Mouse (Mus musculus) NIH3T3 (cell line): ENCODE data around the gene Myo1b.

Experiments used
- DNase-seq: peaks from one replicate; pipeline ENCODE4 v3.0.0-alpha.2; 2012; ENCODE audit warnings: low read depth

Gene Myo1b

DNA sequence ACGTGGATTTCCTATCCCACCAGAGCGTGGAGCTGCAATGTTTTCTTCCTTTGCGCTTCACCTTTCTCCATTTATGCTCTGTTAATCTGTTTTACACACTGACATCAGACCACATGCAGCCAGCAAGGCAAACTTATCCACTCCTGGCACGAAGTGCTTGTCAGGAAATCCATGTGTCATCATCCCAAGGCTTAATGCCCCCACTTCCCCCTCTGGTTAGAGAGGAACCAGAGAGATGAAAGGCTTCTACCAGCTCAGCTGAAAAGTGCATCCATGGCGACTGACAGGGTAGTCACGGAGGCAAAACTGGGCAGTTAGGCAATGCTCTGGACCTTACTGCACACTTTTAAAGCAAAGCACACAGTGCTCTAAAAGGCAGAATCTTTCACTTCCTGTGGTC lies 126.6 kb downstream of the Myo1b start:
- peak; percentile 82 for DNase-seq

DNA sequence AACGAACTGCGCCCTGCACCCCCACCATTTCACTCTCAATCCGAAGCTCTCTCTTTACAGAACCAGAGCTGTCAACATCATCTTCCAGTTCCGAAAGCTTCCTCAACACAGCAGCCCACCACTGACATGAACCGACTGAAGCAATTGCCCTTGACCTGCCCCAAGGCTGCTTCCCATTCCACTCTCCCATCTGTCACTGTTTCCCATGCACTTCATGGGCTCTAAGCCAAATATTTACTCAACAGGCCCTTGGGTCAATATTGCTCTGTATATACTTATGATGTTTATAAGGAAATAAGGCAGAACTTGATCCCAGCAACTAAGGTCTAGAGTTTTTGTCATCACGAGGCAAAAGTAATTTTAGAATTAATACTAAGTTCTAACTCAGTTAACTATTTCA lies 133.8 kb downstream of the Myo1b start:
- no peak for DNase-seq

DNA sequence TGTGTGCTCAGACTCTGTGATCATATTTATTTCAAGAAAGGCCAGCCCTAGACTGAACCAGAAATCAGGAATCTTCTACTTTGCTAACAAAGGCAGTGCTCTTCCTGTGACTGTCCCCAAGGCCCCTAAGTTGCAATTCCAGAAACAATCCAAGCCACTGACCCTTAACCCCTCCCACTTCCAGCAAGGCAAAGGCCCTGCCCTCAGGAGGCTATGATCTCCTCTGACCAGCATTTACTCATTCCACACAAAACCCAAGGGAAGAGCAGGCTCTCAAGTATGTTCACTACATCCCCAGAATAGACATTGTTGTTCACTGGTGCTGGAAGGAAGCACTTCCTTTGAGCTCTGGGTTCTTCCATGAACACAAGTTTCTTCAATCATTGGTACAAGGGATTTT lies 135.5 kb downstream of the Myo1b start:
- no peak for DNase-seq

DNA sequence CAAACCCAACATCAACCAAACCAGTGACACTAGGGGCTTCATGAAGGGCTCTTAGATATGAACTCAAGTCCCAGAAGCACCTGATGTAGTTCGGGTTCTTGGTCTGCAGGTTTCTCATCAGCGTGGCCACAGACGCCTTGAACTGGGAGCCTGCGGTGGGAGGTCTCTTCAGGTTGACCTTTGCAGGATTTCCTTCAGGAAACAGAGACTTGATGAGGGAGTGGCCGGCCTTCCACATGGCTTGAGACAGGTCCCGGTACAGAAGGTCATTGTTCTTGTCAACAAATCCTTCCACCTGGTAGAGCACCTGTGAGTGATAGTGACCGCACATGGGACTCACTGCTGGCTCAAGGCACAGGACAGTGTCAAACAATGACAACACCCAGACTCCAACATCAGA lies 137.6 kb downstream of the Myo1b start:
- no peak for DNase-seq

DNA sequence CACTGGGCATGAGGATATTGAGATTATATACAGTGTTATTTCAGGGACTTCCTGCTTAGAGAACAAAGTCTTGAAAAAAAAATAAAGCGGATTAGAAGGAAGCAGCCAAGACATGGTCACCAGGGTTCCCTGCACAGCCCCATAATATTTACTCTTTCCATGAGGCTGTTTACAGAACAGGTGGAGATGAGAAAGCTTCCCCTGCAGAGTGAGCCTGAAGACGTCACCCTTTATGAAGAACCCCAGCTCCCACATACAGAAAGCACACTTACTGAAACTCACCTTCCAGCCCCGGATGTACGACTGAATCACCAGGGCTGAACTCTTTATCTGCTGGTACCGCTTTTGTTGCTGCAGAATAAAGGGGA lies 145.4 kb downstream of the Myo1b start:
- DNase-seq: no peak

DNA sequence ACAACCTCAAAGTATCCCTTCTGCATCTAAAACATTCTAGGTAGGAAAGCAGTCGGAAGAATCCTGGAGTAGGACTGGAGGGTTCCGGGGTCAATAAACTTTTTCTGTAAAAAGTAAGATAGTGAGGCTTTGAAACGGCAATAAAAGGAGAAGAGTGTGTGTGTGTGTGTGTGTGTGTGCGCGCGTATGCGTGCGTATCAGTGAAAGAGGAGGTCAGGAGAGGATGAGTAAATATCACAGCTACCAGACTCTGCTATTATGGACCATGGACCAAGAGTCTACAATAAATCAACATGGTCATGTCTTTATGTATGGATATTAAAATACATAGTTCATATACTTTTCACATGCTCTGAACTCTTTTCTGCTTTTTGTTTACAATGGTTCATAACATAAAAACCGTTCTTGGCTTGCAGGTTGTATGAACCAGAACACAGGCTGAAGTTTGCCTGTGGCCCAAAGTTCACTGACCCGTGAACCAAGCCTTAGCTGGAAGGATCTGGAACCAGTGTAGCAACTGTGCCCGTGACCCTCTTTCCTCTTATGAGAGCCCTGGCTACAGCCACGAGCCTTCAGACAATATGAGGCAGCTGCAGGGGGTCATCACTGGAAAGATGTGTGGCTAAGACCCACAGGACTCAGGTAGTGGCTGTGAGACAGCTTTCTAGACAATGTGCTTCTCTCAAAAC lies 145.9 kb downstream of the Myo1b start:
- DNase-seq: no peak

DNA sequence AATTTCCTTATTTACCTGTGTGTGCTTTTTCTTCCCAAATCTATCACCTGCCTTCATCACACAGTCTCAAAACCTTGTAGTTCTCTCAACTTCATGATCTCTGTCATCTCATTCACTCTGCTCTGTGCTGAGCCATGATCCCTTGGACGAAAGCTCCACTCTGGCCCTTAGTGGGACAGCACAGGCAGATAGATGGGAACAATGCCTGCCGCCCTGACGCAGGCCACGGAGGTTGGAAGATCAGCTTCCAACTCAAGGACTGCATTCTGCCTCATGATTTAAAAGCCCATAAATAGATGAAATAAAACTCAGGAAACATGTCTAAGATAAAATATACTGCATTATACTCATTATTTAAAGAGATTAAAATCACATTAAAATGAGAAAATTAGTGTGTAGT lies 149.6 kb downstream of the Myo1b start:
- no peak for DNase-seq

DNA sequence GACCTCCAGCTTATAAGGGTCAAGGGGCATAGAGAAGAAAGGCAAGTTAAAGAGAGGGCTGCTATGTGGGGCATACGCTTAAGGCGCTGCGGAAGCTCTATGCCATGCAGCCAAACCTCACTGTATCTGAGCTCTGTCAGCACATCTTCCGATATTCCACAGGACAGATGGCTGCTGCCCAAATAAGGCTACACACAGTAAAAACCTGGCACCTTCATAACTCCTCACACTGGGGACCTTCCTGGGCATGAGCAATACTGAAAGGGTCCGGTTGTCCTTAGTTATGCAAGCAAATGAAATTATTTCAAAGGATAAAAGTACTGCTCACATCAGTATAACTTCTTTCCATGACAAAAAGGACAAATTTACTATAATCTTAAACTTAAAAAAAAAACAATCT lies 150.7 kb downstream of the Myo1b start:
- no peak for DNase-seq

DNA sequence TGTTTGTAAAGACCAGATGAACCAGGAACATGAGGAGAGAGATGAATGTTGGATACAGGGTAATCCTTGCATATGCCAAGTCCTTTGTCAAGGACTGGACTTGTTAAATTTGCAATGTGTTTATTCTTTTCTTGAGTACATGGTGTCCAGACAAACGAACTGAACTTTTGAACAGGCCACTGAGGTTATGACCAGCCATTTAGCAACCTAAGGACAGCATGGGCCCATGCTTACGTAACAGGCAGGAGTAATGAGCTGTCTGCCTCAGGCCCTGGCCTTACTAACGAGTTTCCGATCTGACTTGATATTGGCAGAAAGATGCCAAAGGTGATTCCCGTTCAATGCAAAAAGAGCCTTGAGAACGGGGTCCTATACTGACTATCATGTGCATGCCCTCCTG lies 156.2 kb downstream of the Myo1b start:
- no peak for DNase-seq

DNA sequence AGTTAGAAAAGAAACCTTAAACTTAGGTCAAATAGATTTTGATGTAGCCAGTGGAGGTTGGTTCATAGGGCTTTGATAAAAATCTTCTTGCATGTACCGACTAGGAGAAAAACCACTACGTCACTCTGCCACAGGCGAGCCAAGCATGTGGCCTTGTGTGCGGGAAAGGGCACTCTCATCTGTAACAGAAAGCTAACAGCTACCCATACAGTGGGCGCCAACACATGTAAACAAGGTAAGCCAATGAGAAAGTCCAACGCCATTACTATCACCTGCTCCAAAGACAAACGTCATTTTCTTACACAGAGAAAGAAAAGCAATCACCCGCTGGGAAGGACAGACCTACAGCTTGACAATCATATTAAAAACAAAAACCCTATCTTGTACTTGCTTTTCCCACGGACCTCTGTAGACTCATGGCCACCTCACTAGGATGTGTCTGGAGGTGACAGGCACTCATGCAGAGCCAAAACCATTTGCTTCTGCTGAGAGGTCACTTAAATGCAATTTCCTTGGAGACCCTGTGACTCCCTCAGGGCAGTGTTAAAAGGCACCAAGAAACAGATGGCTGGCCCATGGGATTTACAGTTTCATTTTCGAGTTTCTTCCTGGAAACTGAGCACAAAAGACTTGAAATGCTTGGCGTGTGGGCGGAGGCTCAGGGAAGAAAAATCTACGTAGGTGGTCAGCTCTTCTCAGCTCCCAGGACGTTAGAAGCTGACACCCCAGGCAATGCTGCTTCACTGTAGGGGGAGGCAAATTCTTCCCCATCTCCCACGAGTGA lies 157.4 kb downstream of the Myo1b start:
- DNase-seq: no peak

DNA sequence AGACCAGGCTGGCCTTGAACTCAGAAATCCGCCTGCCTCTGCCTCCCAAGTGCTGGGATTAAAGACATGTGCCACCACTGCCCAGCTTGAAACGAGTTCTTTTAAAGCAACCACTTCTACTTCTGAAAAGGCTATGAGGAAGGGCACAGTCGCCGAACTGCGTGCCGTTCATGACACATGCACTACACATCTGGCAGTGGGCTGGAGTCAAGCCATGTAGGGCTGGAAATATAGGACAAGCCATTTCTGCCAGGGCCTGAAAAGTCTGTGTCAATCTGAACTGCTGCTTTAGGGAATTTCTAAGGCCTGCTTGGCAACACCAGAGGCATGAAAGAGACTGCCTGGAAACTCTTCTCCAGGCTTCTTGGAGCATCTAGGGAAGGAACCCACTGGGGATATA lies 162.2 kb downstream of the Myo1b start:
- peak; percentile 22 for DNase-seq

DNA sequence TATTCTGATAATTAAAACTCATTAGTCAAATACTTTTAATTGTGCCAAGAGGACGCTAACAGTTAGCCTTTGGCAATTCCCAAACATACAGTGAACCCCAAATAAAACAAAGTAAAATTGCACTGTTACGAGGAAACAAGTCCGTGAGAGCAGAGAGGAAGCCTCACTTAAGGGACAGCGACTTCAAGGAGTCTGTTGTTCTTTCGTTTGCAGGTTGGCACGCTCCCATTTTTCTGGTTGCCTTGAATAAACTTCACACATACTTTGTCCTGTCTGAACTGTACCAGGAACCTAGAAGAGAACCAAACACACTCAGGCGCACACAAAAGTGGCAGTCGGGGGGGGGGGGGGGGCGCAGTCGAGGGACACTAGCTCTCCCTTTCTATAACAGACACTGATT lies 164.9 kb downstream of the Myo1b start:
- no peak for DNase-seq

DNA sequence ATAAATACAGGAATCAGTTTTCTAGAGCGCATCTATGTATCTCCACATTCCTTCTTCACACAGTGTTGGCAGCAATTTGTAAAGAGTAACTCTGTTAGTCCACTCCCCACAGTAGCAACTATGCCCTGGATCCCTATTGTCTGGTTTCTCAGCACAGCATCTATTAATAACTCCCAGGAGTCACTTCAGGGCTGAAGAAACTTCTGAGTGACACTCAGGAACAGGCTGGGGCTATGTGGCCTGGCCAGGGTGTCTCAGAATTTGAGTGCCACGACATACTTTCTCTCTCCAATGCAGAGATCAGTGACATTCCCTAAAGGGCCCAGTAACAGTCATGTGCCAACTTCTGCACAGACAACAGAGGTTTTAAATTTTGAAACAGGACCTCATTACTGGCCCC lies 167.6 kb downstream of the Myo1b start:
- no peak for DNase-seq

DNA sequence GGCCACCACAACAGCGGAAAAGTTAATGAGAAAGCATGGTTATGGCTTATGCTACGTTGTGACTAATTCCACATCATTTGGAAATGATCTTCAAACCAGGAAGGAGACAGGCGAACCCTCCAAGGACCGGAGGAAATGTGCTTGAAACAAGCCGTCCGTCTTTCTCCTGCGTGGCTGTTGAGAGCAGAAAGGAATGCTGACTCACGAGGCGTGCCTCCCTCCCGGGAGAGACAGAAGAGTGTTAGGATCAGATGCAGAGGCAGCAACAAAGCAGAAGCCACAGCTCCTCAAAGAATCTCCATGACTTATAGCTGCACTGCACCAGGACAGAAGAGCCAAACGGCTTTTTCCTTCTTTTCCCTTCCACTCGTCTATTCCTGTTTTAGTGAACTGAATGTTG lies 168.4 kb downstream of the Myo1b start:
- DNase-seq: peak; percentile 85

DNA sequence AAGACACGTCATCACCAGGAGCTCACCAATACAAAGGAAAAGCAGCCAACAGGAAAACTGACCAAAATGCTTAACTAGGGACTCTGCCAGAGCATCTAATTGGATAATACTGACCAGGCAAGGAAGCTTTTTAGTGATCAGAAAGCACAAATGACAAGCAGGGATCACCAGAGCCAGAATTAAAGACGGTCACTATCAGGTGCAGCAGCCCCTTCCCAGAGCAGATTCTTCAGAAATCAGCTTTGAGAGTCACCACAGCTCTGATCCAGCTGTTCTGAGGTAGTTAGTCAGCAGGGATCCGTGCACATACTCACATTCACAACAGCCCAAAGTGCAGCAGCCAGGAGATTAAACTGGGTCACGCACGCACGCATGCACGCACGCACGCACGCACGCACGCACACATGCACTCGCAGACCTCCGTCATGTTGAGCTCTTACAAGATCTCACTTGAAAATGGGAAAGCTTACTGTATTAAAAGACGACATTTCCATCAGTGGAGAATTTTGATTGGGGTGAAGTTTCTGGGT lies 169.1 kb downstream of the Myo1b start:
- DNase-seq: no peak

DNA sequence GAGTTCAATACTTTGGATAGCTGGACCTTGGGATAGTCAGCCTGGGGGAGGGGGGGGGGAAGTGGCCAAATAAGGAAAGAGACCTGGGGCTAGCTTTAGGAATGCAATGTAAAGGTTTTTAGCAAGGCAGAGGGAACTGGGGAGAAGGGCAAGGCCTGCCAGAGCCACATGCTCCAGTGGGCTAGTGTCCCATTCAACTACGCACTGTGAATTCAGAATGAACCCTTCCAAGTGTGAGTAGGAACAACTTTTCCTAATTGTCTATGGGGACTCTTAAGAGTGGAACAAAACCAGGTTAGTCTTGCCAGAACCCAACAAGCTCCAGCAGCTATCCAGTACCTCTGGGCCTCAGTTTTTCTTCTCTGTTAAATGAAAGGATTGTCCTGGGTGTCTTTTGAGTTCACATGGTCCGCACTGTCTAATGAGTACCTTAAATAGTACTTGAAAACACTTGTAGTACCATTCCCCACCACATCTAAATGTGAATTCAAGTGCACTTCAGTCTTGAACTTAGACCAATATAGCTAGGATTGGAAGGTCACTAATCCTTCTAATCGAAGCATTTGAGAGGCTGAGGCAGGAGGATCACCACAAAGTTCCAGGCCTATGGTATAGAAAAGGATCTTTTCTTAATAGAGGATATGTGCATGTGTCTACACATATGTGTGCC lies 172.0 kb downstream of the Myo1b start:
- DNase-seq: no peak

DNA sequence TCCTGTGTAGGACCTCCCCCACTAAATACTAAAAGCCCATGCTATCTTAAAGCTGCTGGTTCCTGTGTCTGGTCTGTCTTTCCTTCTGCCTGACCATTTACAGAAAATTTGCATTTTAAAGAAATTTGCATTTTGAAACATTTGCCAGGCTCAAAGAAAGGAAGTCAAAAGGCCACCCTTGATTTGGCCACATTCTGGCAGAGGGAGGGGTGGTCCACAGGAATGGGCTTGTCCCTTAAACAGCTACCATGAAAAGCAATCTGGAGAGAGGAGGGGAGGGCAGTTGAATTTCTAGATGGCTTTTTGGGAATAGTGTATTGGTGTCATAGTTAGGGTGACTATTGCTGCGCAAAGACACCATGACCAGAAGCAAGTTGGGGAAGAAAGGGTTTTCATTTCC lies 173.3 kb downstream of the Myo1b start:
- DNase-seq: no peak

DNA sequence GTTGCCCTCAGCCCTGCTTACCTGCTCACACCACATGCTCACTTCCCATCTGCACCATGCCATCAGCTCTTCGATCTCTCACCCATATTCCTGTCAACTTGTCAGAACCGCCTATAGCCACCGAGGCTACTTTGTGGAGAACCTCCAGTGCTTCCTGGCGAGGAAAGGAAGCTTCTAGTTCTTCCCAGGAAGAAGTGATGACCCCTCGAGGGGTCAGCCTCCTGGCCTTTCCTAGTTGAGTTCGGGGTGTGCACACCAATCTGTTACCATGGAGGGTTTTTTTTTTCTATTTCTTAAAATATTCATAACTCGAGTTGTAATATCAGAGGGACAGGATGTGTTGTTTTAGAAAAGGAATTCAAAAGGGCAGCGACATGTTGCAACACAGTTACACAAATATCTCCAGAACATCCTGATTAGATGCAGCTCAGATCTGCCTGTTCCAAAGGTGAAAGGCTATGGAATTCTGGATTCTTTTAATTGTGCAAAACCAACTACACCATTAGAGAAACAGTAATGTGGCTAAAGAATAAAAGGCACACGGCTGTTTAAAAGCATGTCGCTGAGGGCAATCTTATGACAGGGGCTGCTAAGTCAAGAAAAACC lies 175.1 kb downstream of the Myo1b start:
- DNase-seq: no peak

DNA sequence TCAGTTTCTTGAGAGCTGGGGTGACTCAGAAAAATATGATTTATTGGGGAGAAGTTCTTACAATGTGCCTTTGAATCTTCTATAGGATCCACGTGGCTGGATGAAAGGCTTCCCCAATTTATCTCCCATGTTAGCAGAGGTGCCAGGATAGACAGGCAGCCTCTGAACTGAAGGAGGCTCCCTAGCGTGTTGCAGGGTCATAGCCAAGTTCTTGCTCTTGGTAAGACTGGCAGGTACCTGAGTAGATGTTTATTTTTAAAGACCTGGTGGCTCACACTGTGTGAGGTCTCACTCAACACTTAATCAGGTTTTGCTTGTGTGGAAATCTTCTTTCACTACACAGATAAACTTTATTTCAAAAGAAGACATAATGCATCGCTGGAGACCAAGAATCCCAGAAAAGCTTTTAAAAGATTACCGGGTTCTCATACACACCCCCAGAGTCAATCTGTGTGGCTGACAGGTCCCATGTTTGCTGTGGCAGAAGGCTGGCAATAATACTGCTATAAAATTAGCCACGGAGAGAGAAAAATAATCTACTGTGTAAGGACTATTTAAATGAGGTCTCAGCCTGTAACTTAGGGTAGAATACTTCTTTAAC lies 176.5 kb downstream of the Myo1b start:
- no peak for DNase-seq

DNA sequence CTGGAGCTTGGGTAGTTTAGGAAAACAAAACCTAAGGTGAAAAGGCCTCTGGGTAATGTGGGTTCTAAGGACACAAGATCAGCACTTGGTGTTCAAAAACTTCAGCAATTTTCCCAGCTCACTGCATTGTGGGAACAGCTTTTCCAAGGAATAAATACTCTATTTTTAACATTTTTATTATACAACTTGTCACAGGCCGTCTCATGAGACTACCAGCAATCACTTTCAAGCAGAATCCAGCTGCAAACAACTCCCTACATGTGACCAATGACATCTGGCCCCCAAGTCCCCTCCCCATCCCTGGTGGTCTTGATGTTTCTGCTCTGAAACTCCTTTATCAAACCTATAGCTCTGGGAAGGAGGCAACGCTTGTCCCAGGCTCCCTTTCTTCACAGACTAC lies 179.0 kb downstream of the Myo1b start:
- DNase-seq: no peak

DNA sequence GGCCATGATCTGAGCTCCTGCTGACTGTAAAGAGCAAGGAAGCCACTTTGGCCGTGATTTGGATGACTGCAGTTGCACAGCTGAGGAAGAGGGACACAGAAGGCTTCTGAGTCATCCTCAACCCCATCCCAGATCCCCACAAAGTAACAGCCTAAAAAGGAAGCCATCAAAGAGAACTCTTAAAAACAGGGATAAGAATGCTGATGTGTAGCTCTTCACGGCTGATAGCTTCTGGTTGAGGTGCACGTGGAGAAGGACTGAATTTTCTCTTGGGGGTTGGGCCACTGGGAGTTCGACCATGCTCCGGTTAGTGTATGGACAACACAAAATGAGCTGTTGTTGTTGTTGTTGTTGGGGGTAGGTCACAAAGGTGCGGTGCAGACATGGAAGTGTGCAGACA lies 181.2 kb downstream of the Myo1b start:
- no peak for DNase-seq

DNA sequence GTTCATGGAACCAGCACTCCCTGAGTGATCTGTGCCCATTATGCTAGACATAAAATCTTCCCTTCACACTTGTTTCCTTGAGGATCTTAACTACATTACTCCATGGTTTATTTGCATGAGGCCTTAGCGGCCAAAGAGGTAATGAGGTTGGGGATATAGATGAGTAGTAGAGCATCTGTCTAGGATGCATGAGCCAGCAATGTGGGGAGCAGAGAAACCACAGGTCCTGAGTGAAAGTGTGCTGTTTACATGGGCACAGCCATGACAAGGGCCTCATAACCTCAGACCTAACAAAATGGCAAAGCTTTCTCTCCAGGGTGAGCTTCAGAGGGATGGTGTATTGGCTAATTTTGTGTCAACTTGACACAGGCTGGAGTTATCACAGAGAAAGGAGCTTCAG lies 186.5 kb downstream of the Myo1b start:
- DNase-seq: no peak
